Mouse (Mus musculus) ES-Bruce4 (cell line): ENCODE results near the gene Tcirg1.

Experiments
- CTCF ChIP-seq: IDR thresholded peaks from one replicate; pipeline ENCODE4 v1.8.1; 2011; ENCODE audit warnings: low read depth, low read length
- EP300 ChIP-seq: IDR thresholded peaks from 2 replicates; pipeline ENCODE4 v1.6.1; 2011; ENCODE audit warnings: low read depth, low read length; ENCODE audit not compliant: insufficient read depth
- POLR2A ChIP-seq: IDR thresholded peaks from one replicate; pipeline ENCODE4 v1.8.1; 2011; ENCODE audit warnings: low read length; ENCODE audit not compliant: insufficient read depth

GRCm38 (mm10) chr19:3884325-3884990, 22.5 kb downstream of the Tcirg1 start:
- TF ChIP-seq CTCF (no peak), POLR2A (no peak), EP300 (no peak)
